Mouse (Mus musculus) urinary bladder, postnatal 25 days (tissue): ENCODE results near the gene Olfr360.
"Not testable (repeated sequence)": the region's sequence is repeated elsewhere in the genome, so short reads cannot be mapped to it uniquely, and the experiment has no call there.

Experiments used
- DNase-seq: peaks from one replicate; pipeline ENCODE4 v3.0.0; 2022; ENCODE audit warnings: low spot score

Gene Olfr360

DNA sequence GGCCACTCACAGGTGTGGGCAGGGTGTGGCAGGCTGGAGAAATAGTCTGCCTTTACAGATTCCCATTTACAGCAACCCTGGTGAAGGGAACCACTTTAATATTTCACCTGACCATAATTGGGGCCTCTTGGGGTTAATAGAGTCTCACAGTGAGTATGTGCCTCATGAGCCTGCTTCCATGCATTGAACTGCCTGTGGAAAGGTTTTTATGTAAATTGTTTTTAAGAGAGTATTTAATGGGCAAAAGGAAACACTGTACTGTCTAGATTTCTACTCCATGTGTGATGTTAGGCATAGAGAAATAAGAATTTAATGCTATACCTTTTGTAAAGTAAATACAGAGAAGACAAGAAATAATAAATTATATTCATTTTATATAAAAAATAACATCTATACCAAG, at the start of gene Olfr360:
Gene Olfr360 (plus strand): TSS at position 301 of the 400 bp plus-strand sequence.
- DNase-seq, result no peak

DNA sequence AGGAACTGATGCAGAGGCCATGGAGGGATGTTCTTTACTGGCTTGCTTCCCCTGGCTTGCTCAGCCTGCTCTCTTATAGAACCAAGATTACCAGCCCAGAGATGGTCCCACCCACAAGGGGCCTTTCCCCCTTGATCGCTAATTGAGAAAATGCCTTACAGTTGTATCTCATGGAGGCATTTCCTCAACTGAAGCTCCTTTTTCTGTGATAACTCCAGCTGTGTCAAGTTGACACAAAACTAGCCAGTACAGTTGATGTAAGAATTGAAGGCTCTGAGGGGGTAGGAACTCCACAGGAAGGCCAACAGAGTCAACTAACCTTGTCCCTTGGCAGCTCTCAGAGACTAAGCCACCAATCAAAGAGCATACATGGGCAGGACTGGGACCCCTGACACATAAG, 23.6 kb downstream of the Olfr360 start, which contains the start of gene Olfr361:
Gene Olfr361 (minus strand): TSS at position 101 of the 400 bp plus-strand sequence.
- not testable (repeated sequence) for DNase-seq

DNA sequence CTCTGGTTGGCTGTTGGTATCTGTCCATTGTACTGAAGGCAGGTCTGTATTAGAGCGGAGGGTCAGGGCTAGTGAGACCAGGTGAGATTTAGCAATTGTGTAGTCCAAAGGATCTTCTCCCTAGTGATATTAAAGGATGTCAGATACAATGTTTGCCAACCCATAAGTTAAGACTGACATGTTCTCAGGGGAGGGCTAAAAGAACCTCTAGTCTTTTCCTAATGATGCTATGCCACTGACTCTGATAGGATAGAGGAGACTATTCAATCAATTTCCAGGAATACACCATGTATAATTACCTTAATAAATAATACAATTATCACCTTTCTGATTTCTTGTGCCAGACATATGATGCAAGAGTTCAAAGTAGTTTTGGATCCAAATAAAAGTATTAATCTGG, 52.3 kb downstream of the Olfr360 start, which contains the start of gene Olfr362:
Gene Olfr362 (minus strand): TSS at position 101 of the 400 bp plus-strand sequence.
- no peak for DNase-seq
